ENCODE assay signal across 29 mouse cellular contexts in genomic region chr4:80967526-80967925, GRCm38 (mm10). TPM values are rescaled to one million over a fixed set of nuclear protein-coding genes. Genes with fewer than 3 reads are reported as not detected.
"Had no signal": no experiment of that assay in that cellular context is flagged by ENCODE, and none has a peak within 500 bp of the region (broad histone marks: within the 10 kb centered on the region; RNA-seq: fewer than 3 reads in every experiment).

No protein-coding gene starts in this region.

- H3K36me3 ChIP-seq: heart, embryonic 13.5 days; heart, embryonic 15.5 days; hindbrain, embryonic 10.5 days; hindbrain, embryonic 12.5 days; intestine, embryonic 15.5 days; limb, embryonic 10.5 days; limb, embryonic 12.5 days; liver, embryonic 13.5 days; liver, embryonic 15.5 days had no signal

- H3K4me1 ChIP-seq: heart, embryonic 13.5 days; heart, embryonic 15.5 days; hindbrain, embryonic 10.5 days; hindbrain, embryonic 12.5 days; intestine, embryonic 15.5 days; limb, embryonic 10.5 days; limb, embryonic 12.5 days; liver, embryonic 13.5 days; liver, embryonic 15.5 days had no signal

- H3K27ac ChIP-seq: gastrocnemius, adult 2 months; heart, adult 2 months; heart, embryonic 13.5 days; heart, embryonic 15.5 days; hindbrain, embryonic 10.5 days; hindbrain, embryonic 12.5 days; hindbrain, embryonic 14.5 days; intestine, embryonic 15.5 days; kidney, postnatal 0 days; limb, embryonic 10.5 days; limb, embryonic 12.5 days; liver, embryonic 13.5 days; liver, embryonic 15.5 days had no signal

- H3K4me3 ChIP-seq: gastrocnemius, adult 2 months; heart, adult 2 months; heart, embryonic 13.5 days; heart, embryonic 15.5 days; hindbrain, embryonic 10.5 days; hindbrain, embryonic 12.5 days; intestine, embryonic 15.5 days; limb, embryonic 10.5 days; limb, embryonic 12.5 days; liver, embryonic 13.5 days; liver, embryonic 15.5 days had no signal

- ATAC-seq: hindbrain, embryonic 16.5 days; inflammation-experienced regulatory T-cells, adult 6 months; intestine, embryonic 15.5 days; intestine, postnatal 0 days had no signal

- H3K4me2 ChIP-seq: heart, embryonic 11.5 days; heart, embryonic 13.5 days; heart, embryonic 15.5 days; hindbrain, embryonic 12.5 days; hindbrain, embryonic 14.5 days; intestine, embryonic 15.5 days; limb, embryonic 12.5 days; liver, embryonic 11.5 days; liver, embryonic 13.5 days; liver, embryonic 15.5 days had no signal

- DNase-seq: gastrocnemius, adult 2 months; gastrocnemius, postnatal 10 days; gastrocnemius, postnatal 25 days; heart, adult 2 months; heart, postnatal 4 days; kidney, adult 18-20 months; kidney, adult 8-10 months; kidney, postnatal 14 days; kidney, postnatal 36 days; layer of hippocampus, adult 9-11 months; layer of hippocampus, postnatal 36 days; liver; liver, embryonic 13.5 days had no signal

- H3K9ac ChIP-seq: heart, embryonic 13.5 days; heart, embryonic 15.5 days; hindbrain, embryonic 12.5 days; hindbrain, embryonic 14.5 days; intestine, embryonic 15.5 days; limb, embryonic 12.5 days; liver, embryonic 13.5 days; liver, embryonic 15.5 days had no signal

- H3K9me3 ChIP-seq: intestine, embryonic 15.5 days; limb, embryonic 10.5 days; liver, embryonic 15.5 days had no signal

- H3K27me3 ChIP-seq: heart, embryonic 13.5 days; heart, embryonic 15.5 days; hindbrain, embryonic 12.5 days; intestine, embryonic 15.5 days; limb, embryonic 12.5 days; liver, embryonic 13.5 days; liver, embryonic 15.5 days had no signal

RNA-seq across cellular contexts. Expression of gene Lurap1l, which starts 57.1 kb away (rescaled TPM):
- total RNA-seq: granulocyte monocyte progenitor cell, adult 5-6 weeks had no signal
- polyA plus RNA-seq: inflammation-experienced regulatory T-cells, adult 6 months had no signal
